Mouse (Mus musculus): ENCODE measurements around the gene Rnf8. TPM values are rescaled to one million over a fixed set of nuclear protein-coding genes. Genes with fewer than 3 reads are reported as not detected.

The Rnf8 gene
- 44.6 and 53.2 TPM in 2 replicates for polyA plus RNA-seq (2015; fragmentation: Nextera tagmentation; extraction: Ambion mirVana)

GRCm38 (mm10) chr17:29614115-29615023 lies at the start of gene Rnf8, which contains the start of gene Gm28043:
Rnf8 (plus strand) TSS chr17:29614790.
Gm28043 (plus strand) TSS chr17:29614876.
- peak within 1 kb of the TSS; percentile 76 for H3K4me2 ChIP-seq
- peak within 1 kb of the TSS; percentile 82 for H3K4me3 ChIP-seq
- peaks cover 33% of the 10 kb centered on the region for H3K4me1 ChIP-seq (replicated peaks)
- 1% methylated on average over 52 of the region's 52 CpGs for WGBS
- H3K27ac ChIP-seq = peak within 1 kb of the TSS; percentile 95
- no peaks in the 10 kb centered on the region for H3K27me3 ChIP-seq
- H3K9me3 ChIP-seq (replicated peaks) = no peaks in the 10 kb centered on the region
- peaks cover 3% of the 10 kb centered on the region; the same call in 1 of the 2 replicates for H3K36me3 ChIP-seq
- H3K9ac ChIP-seq = peak within 1 kb of the TSS; percentile 94
- ATAC-seq (replicated peaks; ENCODE audit: insufficient number of reproducible peaks, insufficient read depth, low FRiP score, low read depth) = peak; percentile 91

- Histone ChIP-seq H3K9ac (no peak overlapping the region), H3K4me3 (no peak overlapping the region), H3K4me2 (no peak overlapping the region), H3K27me3 (no peaks in the 10 kb centered on the region), H3K9me3 (replicated peaks) (no peaks in the 10 kb centered on the region), H3K4me1 (replicated peaks) (no peaks in the 10 kb centered on the region), H3K36me3 (peaks cover 19% of the 10 kb centered on the region), H3K27ac (no peak overlapping the region)
- WGBS = 97% methylated on average over 5 of the region's 5 CpGs
- no peak for ATAC-seq (replicated peaks; ENCODE audit: insufficient number of reproducible peaks, insufficient read depth, low FRiP score, low read depth)
These were observed 49.1 kb upstream of the Rnf8 start for GRCm38 (mm10) chr17:29565521-29565920.

- Histone ChIP-seq H3K4me2 (no peak overlapping the region), H3K9me3 (replicated peaks) (no peaks in the 10 kb centered on the region), H3K9ac (no peak overlapping the region), H3K27me3 (no peaks in the 10 kb centered on the region), H3K4me3 (no peak overlapping the region), H3K27ac (no peak overlapping the region), H3K4me1 (replicated peaks) (no peaks in the 10 kb centered on the region), H3K36me3 (peaks cover 37% of the 10 kb centered on the region)
- WGBS = 86% methylated on average over 15 of the region's 15 CpGs
- ATAC-seq (replicated peaks; ENCODE audit: insufficient number of reproducible peaks, insufficient read depth, low FRiP score, low read depth) = no peak
These were observed 46.2 kb upstream of the Rnf8 start for GRCm38 (mm10) chr17:29568435-29568834.

- no peaks in the 10 kb centered on the region for H3K9me3 ChIP-seq (replicated peaks)
- H3K9ac ChIP-seq = no peak overlapping the region
- no peak overlapping the region for H3K4me3 ChIP-seq
- no peak overlapping the region for H3K27ac ChIP-seq
- no peaks in the 10 kb centered on the region for H3K27me3 ChIP-seq
- 82% methylated on average over 6 of the region's 6 CpGs for WGBS
- peaks cover 3% of the 10 kb centered on the region; the same call in 1 of the 2 replicates for H3K4me1 ChIP-seq (replicated peaks)
- no peak for ATAC-seq (replicated peaks; ENCODE audit: insufficient number of reproducible peaks, insufficient read depth, low FRiP score, low read depth)
- peaks cover 35% of the 10 kb centered on the region for H3K36me3 ChIP-seq
- H3K4me2 ChIP-seq = no peak overlapping the region
These were observed 44.8 kb upstream of the Rnf8 start for GRCm38 (mm10) chr17:29569831-29570230.

GRCm38 (mm10) chr17:29579579-29580126 lies 34.9 kb upstream of the Rnf8 start:
- Histone ChIP-seq H3K9me3 (replicated peaks) (no peaks in the 10 kb centered on the region), H3K9ac (no peak overlapping the region), H3K4me3 (no peak overlapping the region), H3K4me1 (replicated peaks) (peaks cover 13% of the 10 kb centered on the region; the same call in 1 of the 2 replicates), H3K36me3 (peaks cover 38% of the 10 kb centered on the region), H3K27ac (no peak overlapping the region), H3K4me2 (no peak overlapping the region), H3K27me3 (no peaks in the 10 kb centered on the region)
- ATAC-seq (replicated peaks; ENCODE audit: insufficient number of reproducible peaks, insufficient read depth, low FRiP score, low read depth) = no peak
- 89% methylated on average over 4 of the region's 4 CpGs for WGBS

- Histone ChIP-seq H3K4me1 (replicated peaks) (no peaks in the 10 kb centered on the region), H3K27ac (no peak overlapping the region), H3K4me3 (no peak overlapping the region), H3K9ac (no peak overlapping the region), H3K27me3 (no peaks in the 10 kb centered on the region), H3K4me2 (no peak overlapping the region), H3K36me3 (peaks cover 25% of the 10 kb centered on the region), H3K9me3 (replicated peaks) (no peaks in the 10 kb centered on the region)
- ATAC-seq (replicated peaks; ENCODE audit: insufficient number of reproducible peaks, insufficient read depth, low FRiP score, low read depth) = no peak
- WGBS = 73% methylated on average over 5 of the region's 5 CpGs
These were observed 31.0 kb upstream of the Rnf8 start for GRCm38 (mm10) chr17:29583569-29583968.

- WGBS = 77% methylated on average over 5 of the region's 5 CpGs
- no peaks in the 10 kb centered on the region for H3K9me3 ChIP-seq (replicated peaks)
- no peak overlapping the region for H3K27ac ChIP-seq
- H3K4me2 ChIP-seq = no peak overlapping the region
- H3K27me3 ChIP-seq = no peaks in the 10 kb centered on the region
- peaks cover 7% of the 10 kb centered on the region for H3K4me1 ChIP-seq (replicated peaks)
- no peak for ATAC-seq (replicated peaks; ENCODE audit: insufficient number of reproducible peaks, insufficient read depth, low FRiP score, low read depth)
- H3K36me3 ChIP-seq = peaks cover 20% of the 10 kb centered on the region
- H3K4me3 ChIP-seq = no peak overlapping the region
- H3K9ac ChIP-seq = no peak overlapping the region
These were observed 30.3 kb upstream of the Rnf8 start for GRCm38 (mm10) chr17:29584306-29584705.

DNA sequence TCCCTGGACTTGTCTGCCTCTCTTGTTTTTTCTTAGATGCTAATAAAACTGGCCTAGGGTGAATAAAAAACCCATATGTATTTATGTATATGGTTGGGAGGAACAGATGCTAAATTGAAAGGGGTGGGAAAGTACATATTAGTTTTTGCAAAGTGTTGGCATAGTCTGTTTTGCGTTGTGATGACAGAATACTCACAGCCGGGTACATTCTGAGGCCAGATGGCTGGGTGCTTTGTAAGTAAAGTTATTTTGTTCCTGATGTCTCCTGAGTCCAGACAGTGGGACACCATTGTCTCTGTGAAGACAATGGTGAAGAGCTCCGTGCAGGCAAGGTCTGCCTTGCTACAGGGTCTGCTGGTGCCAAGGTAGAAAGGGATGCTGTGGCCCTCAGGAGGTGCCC lies 29.9 kb upstream of the Rnf8 start:
- Histone ChIP-seq H3K36me3 (peaks cover 16% of the 10 kb centered on the region), H3K27me3 (no peaks in the 10 kb centered on the region), H3K4me1 (replicated peaks) (peaks cover 12% of the 10 kb centered on the region), H3K9me3 (replicated peaks) (no peaks in the 10 kb centered on the region), H3K4me3 (no peak overlapping the region), H3K9ac (no peak overlapping the region), H3K27ac (no peak overlapping the region), H3K4me2 (no peak overlapping the region)
- 76% methylated on average over 3 of the region's 3 CpGs for WGBS
- ATAC-seq (replicated peaks; ENCODE audit: insufficient number of reproducible peaks, insufficient read depth, low FRiP score, low read depth) = no peak

DNA sequence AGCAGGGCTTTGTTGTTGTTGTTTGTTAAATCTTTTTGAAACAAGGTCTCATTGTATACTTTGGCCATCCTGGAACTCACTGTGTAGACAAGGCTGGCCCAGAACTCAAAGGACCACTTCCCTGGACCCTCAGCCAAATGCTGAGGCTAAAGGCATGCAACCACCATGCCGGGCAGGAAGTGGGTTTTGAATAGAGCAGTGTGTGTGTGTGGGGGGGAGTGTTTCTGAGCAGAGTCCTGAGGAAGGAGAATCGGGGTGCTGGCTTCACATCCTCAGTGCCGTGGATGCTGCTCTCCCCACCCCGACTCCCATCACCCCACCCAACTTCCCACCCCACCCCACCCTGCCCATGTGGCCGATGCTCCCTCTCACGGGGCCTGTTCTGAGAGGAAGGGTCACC lies 29.1 kb upstream of the Rnf8 start:
- H3K36me3 ChIP-seq = peaks cover 16% of the 10 kb centered on the region
- no peaks in the 10 kb centered on the region for H3K27me3 ChIP-seq
- peaks cover 14% of the 10 kb centered on the region for H3K4me1 ChIP-seq (replicated peaks)
- no peak overlapping the region for H3K9ac ChIP-seq
- no peak overlapping the region for H3K4me2 ChIP-seq
- H3K4me3 ChIP-seq = no peak overlapping the region
- H3K9me3 ChIP-seq (replicated peaks) = no peaks in the 10 kb centered on the region
- H3K27ac ChIP-seq = no peak overlapping the region
- ATAC-seq (replicated peaks; ENCODE audit: insufficient number of reproducible peaks, insufficient read depth, low FRiP score, low read depth) = no peak
- WGBS = 82% methylated on average over 4 of the region's 6 CpGs

DNA sequence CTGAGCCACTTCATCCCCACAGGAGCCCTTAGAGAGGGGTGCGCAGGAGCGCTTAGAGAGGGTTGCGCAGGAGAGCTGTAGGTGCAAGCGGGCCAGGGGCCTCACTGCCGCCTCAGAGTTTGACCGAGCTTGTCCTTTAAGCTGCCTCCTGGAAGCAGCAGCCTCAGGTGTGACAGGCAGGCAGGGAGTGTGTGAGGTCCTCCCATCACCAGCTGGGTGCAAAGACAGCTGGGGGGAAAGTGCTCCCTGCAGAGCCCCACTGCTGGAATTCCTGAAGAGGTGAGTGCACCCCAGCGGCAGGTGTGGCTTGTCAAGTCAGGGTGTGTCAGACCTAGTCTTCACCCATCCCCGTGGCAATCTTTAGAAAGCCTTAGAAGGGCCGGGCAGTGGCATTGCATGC lies 27.7 kb upstream of the Rnf8 start:
- H3K27ac ChIP-seq = no peak overlapping the region
- ATAC-seq (replicated peaks; ENCODE audit: insufficient number of reproducible peaks, insufficient read depth, low FRiP score, low read depth) = no peak
- no peak overlapping the region for H3K9ac ChIP-seq
- H3K4me3 ChIP-seq = no peak overlapping the region
- H3K9me3 ChIP-seq (replicated peaks) = no peaks in the 10 kb centered on the region
- 81% methylated on average over 9 of the region's 9 CpGs for WGBS
- H3K4me2 ChIP-seq = no peak overlapping the region
- H3K27me3 ChIP-seq = no peaks in the 10 kb centered on the region
- H3K4me1 ChIP-seq (replicated peaks) = peaks cover 14% of the 10 kb centered on the region
- peaks cover 6% of the 10 kb centered on the region; the same call in 1 of the 2 replicates for H3K36me3 ChIP-seq

GRCm38 (mm10) chr17:29589221-29589898 lies 25.2 kb upstream of the Rnf8 start:
- no peak overlapping the region for H3K4me3 ChIP-seq
- H3K4me2 ChIP-seq = no peak overlapping the region
- ATAC-seq (replicated peaks; ENCODE audit: insufficient number of reproducible peaks, insufficient read depth, low FRiP score, low read depth) = no peak
- H3K36me3 ChIP-seq = no peaks in the 10 kb centered on the region
- no peak overlapping the region for H3K9ac ChIP-seq
- H3K27me3 ChIP-seq = no peaks in the 10 kb centered on the region
- peaks cover 21% of the 10 kb centered on the region for H3K4me1 ChIP-seq (replicated peaks)
- H3K9me3 ChIP-seq (replicated peaks) = no peaks in the 10 kb centered on the region
- 57% methylated on average over 11 of the region's 11 CpGs for WGBS
- H3K27ac ChIP-seq = peak overlapping the region; percentile 36

All from heart, embryonic 15.5 days (tissue).